Mouse (Mus musculus) stomach, embryonic 15.5 days (tissue): ENCODE data around the gene Dbh. TPM values are rescaled to one million over a fixed set of nuclear protein-coding genes. Genes with fewer than 3 reads are reported as not detected.

ENCODE experiments used
- ATAC-seq: fragments of 200-750 bp; cut with Nextera tagmentation; 2 replicates; pipeline ENCODE4 v1.8.0; 2017; ENCODE audit warnings: low read depth, moderate number of reproducible peaks, moderate TSS enrichment; ENCODE audit not compliant: insufficient read depth, low FRiP score
- H3K27ac ChIP-seq: fragments of 300-500 bp; sonication (generic); 2 replicates; pipeline ENCODE4 v1.5.1; 2015; ENCODE audit warnings: mild to moderate bottlenecking, inconsistent platforms
- H3K27me3 ChIP-seq: fragments of 300-500 bp; sonication (generic); replicated peaks from 2 replicates; pipeline ENCODE4 v1.6.1; 2015; ENCODE audit warnings: inconsistent platforms
- H3K36me3 ChIP-seq: fragments of 300-500 bp; sonication (generic); 2 replicates; pipeline ENCODE4 v1.6.1; 2015; ENCODE audit warnings: inconsistent platforms
- H3K4me1 ChIP-seq: fragments of 300-500 bp; sonication (generic); 2 replicates; pipeline ENCODE4 v1.6.1; 2015; ENCODE audit warnings: inconsistent platforms
- H3K4me2 ChIP-seq: fragments of 300-500 bp; sonication (generic); 2 replicates; pipeline ENCODE4 v1.6.1; 2015; ENCODE audit warnings: mild to moderate bottlenecking, inconsistent platforms
- H3K4me3 ChIP-seq: fragments of 300-500 bp; sonication (generic); replicated peaks from 2 replicates; pipeline ENCODE4 v1.5.1; 2015; ENCODE audit warnings: inconsistent platforms
- H3K9ac ChIP-seq: fragments of 300-500 bp; sonication (generic); 2 replicates; pipeline ENCODE4 v1.6.1; 2015; ENCODE audit warnings: inconsistent platforms
- H3K9me3 ChIP-seq: fragments of 300-500 bp; sonication (generic); 2 replicates; pipeline ENCODE4 v1.6.1; 2016; ENCODE audit warnings: inconsistent platforms
- WGBS: fragments of 180-500 bp; shearing (Covaris S2); methylation state at CpG from one replicate; pipeline ENCODE4 v1.1.7; 2015; 5-methylcytosine and 5-hydroxymethylcytosine counted together
- polyA plus RNA-seq: library from polyadenylated mRNA; unstranded; fragments of >200 nt; fragmentation: Nextera tagmentation; extraction: Ambion mirVana; gene quantifications from 2 replicates; pipeline ENCODE4 v1.2.1, GENCODE M21; 2015

Gene Dbh
- polyA plus RNA-seq, 1 experiment from 2014 or later, result 3.1 TPM

DNA sequence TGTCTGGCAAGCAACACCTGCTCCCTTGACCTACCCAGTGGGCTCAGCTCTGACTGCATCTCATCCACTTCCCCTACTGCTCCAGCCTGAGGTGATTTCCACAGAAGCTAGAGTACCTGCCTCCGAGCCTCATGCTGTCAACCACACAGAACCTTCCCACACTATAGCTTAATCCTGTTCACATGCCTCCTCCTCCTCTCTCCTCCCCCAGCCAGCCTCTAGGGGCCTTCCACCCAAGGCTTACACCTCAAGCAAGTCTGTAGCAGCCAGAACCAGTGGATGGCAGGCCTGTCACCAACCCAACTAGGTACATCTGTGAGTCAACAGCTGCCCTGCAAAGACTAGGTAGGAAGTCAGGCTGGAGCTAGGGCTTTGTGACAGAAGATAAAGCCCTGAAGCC is 28.2 kb upstream of the Dbh start:
- no peak for ATAC-seq
- WGBS, result 72% methylated on average over 1 of the region's 1 CpGs
- Histone ChIP-seq H3K4me2 (no peak overlapping the region), H3K27ac (no peak overlapping the region), H3K9me3 (no peaks in the 10 kb centered on the region), H3K27me3 (peaks cover 31% of the 10 kb centered on the region), H3K4me1 (peaks cover under 1% of the 10 kb centered on the region; the same call in 1 of the 2 replicates), H3K36me3 (no peaks in the 10 kb centered on the region), H3K4me3 (no peak overlapping the region), H3K9ac (no peak overlapping the region)

GRCm38 (mm10) chr2:27138356-27138755 is 26.7 kb upstream of the Dbh start:
- WGBS, result 54% methylated on average over 4 of the region's 4 CpGs
- ATAC-seq, result no peak
- H3K27me3 ChIP-seq, result peaks cover 36% of the 10 kb centered on the region
- no peak overlapping the region for H3K4me3 ChIP-seq
- peaks cover 5% of the 10 kb centered on the region for H3K4me1 ChIP-seq
- H3K27ac ChIP-seq, result no peak overlapping the region
- no peaks in the 10 kb centered on the region for H3K9me3 ChIP-seq
- no peak overlapping the region for H3K4me2 ChIP-seq
- no peaks in the 10 kb centered on the region for H3K36me3 ChIP-seq
- no peak overlapping the region for H3K9ac ChIP-seq

- Histone ChIP-seq H3K36me3 (no peaks in the 10 kb centered on the region), H3K27ac (no peak within 1 kb of the TSS), H3K9me3 (no peaks in the 10 kb centered on the region), H3K4me3 (peak within 1 kb of the TSS; percentile 37), H3K4me2 (peak within 1 kb of the TSS; percentile 78), H3K9ac (no peak within 1 kb of the TSS), H3K4me1 (peaks cover 5% of the 10 kb centered on the region), H3K27me3 (peaks cover 36% of the 10 kb centered on the region)
- no peak for ATAC-seq
- WGBS, result 2% methylated on average over 56 of the region's 62 CpGs
These were observed 22.9 kb upstream of the Dbh start, which contains the start of gene Fam163b for GRCm38 (mm10) chr2:27141950-27142693. Gene Fam163b (minus strand): TSS chr2:27142491.

GRCm38 (mm10) chr2:27144957-27145356 is 20.1 kb upstream of the Dbh start:
- Histone ChIP-seq H3K27me3 (peaks cover 24% of the 10 kb centered on the region), H3K36me3 (no peaks in the 10 kb centered on the region), H3K27ac (no peak overlapping the region), H3K4me2 (no peak overlapping the region), H3K4me1 (peaks cover 5% of the 10 kb centered on the region), H3K9ac (no peak overlapping the region), H3K4me3 (no peak overlapping the region), H3K9me3 (no peaks in the 10 kb centered on the region)
- WGBS, result 65% methylated on average over 2 of the region's 2 CpGs
- no peak for ATAC-seq

DNA sequence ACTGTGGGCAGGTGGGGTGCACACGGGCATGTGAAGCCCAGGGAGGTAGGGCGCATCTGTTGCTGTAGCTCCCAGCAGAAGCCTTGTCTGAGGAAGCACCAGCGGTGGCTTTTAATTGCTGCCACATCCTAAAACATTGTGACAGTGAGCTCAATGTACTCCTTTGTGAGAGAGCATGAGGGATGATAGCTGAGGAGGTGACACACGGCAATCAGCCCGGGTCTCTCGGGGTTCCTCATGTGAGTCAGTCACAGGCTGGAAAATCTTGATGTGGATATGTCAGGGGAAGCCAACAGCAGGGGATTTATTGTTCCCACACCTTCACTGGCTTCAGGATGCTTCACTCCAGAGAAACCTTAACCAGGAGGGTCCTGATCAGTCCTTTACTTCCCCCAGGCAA is 18.2 kb upstream of the Dbh start:
- Histone ChIP-seq H3K9me3 (no peaks in the 10 kb centered on the region), H3K27ac (no peak overlapping the region), H3K27me3 (peaks cover 5% of the 10 kb centered on the region), H3K36me3 (no peaks in the 10 kb centered on the region), H3K4me3 (no peak overlapping the region), H3K4me1 (peaks cover 5% of the 10 kb centered on the region), H3K4me2 (no peak overlapping the region), H3K9ac (no peak overlapping the region)
- 80% methylated on average over 6 of the region's 6 CpGs for WGBS
- ATAC-seq, result no peak

- H3K4me1 ChIP-seq, result no peaks in the 10 kb centered on the region
- H3K4me3 ChIP-seq, result no peak overlapping the region
- WGBS, result 7% methylated on average over 2 of the region's 2 CpGs
- no peak overlapping the region for H3K4me2 ChIP-seq
- H3K27me3 ChIP-seq, result no peaks in the 10 kb centered on the region
- H3K9ac ChIP-seq, result no peak overlapping the region
- no peak for ATAC-seq
- no peak overlapping the region for H3K27ac ChIP-seq
- no peaks in the 10 kb centered on the region for H3K36me3 ChIP-seq
- no peaks in the 10 kb centered on the region for H3K9me3 ChIP-seq
These were observed 15.6 kb upstream of the Dbh start for GRCm38 (mm10) chr2:27149457-27149856.

GRCm38 (mm10) chr2:27154466-27155185 is 10.4 kb upstream of the Dbh start:
- ATAC-seq, result no peak

GRCm38 (mm10) chr2:27156596-27156995 is 8.4 kb upstream of the Dbh start:
- no peak for ATAC-seq
- 86% methylated on average over 6 of the region's 6 CpGs for WGBS
- H3K9me3 ChIP-seq, result no peaks in the 10 kb centered on the region

More at GRCm38 (mm10) chr2:27154466-27155185, 10.4 kb upstream of the Dbh start:
- no peak overlapping the region for H3K27ac ChIP-seq
- no peak overlapping the region for H3K9ac ChIP-seq
- WGBS, result 76% methylated on average over 10 of the region's 10 CpGs
- H3K36me3 ChIP-seq, result no peaks in the 10 kb centered on the region
- H3K27me3 ChIP-seq, result no peaks in the 10 kb centered on the region
- H3K4me2 ChIP-seq, result no peak overlapping the region
- no peaks in the 10 kb centered on the region for H3K9me3 ChIP-seq
- no peak overlapping the region for H3K4me3 ChIP-seq
- H3K4me1 ChIP-seq, result no peaks in the 10 kb centered on the region

DNA sequence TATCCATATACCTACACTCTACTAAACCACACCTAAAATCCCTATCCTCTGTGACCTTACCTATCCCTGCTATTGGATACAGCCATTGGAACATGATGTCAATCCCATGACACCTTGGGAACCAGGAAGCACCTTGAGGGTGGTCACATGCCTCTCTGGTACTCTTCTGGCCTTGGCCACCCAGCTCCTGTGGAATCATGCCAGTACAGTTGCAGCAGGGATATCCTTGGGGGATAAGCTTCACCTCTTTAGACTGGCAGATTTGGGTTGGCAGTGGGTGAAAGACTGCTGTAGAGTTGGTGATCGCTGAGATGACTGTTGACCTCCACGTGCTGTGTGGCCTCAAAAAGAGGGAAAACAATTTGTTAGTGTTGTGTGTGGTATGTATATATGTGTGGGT is 3.5 kb upstream of the Dbh start:
- Histone ChIP-seq H3K9me3 (no peaks in the 10 kb centered on the region), H3K4me2 (no peak overlapping the region), H3K27ac (no peak overlapping the region), H3K36me3 (no peaks in the 10 kb centered on the region), H3K9ac (no peak overlapping the region), H3K4me3 (no peak overlapping the region), H3K4me1 (no peaks in the 10 kb centered on the region), H3K27me3 (no peaks in the 10 kb centered on the region)
- ATAC-seq, result no peak
- WGBS, result 91% methylated on average over 2 of the region's 2 CpGs

More at GRCm38 (mm10) chr2:27156596-27156995, 8.4 kb upstream of the Dbh start:
- Histone ChIP-seq H3K27me3 (no peaks in the 10 kb centered on the region), H3K9ac (no peak overlapping the region), H3K27ac (no peak overlapping the region), H3K4me1 (no peaks in the 10 kb centered on the region), H3K36me3 (no peaks in the 10 kb centered on the region), H3K4me3 (no peak overlapping the region), H3K4me2 (no peak overlapping the region)

GRCm38 (mm10) chr2:27162656-27163055 is 2.4 kb upstream of the Dbh start:
- WGBS, result 67% methylated on average over 11 of the region's 11 CpGs
- no peaks in the 10 kb centered on the region for H3K9me3 ChIP-seq
- H3K27ac ChIP-seq, result no peak overlapping the region
- ATAC-seq, result no peak
- H3K9ac ChIP-seq, result no peak overlapping the region
- H3K4me3 ChIP-seq, result no peak overlapping the region
- H3K27me3 ChIP-seq, result no peaks in the 10 kb centered on the region
- H3K4me1 ChIP-seq, result 0 out of 2 replicates have a peak, but pooled peaks cover 6% of the 10 kb centered on the region
- no peak overlapping the region for H3K4me2 ChIP-seq
- H3K36me3 ChIP-seq, result no peaks in the 10 kb centered on the region

DNA sequence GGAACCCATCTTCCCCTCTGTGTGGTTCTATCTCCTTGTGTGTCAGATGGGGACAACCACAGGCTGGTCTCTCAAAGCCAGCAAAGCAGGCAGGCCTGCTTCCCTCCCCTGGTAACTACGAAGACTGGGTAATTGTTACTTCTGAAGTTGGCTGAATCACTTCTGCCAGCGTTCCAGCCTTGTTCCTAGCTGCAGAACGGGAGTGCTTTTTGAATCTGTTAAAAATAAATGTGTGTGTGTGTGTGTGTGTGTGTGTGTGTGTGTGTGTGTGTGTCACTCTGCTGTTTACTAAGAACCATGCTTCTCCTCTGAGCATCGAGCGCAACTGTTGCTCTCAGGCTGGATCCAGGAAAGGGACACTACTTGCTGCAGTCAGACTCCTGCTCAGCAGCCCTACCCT is 1.2 kb upstream of the Dbh start:
- H3K4me2 ChIP-seq, result no peak overlapping the region
- WGBS, result 60% methylated on average over 5 of the region's 5 CpGs
- no peaks in the 10 kb centered on the region for H3K9me3 ChIP-seq
- no peak overlapping the region for H3K9ac ChIP-seq
- no peak overlapping the region for H3K4me3 ChIP-seq
- H3K27me3 ChIP-seq, result no peaks in the 10 kb centered on the region
- ATAC-seq, result no peak
- H3K27ac ChIP-seq, result no peak overlapping the region
- H3K4me1 ChIP-seq, result 0 out of 2 replicates have a peak, but pooled peaks cover 6% of the 10 kb centered on the region
- H3K36me3 ChIP-seq, result no peaks in the 10 kb centered on the region

- no peak for ATAC-seq
- no peaks in the 10 kb centered on the region for H3K36me3 ChIP-seq
- WGBS, result 84% methylated on average over 2 of the region's 2 CpGs
These were observed 1.0 kb downstream of the Dbh start for GRCm38 (mm10) chr2:27166074-27166473.

More at GRCm38 (mm10) chr2:27166074-27166473, 1.0 kb downstream of the Dbh start:
- 0 out of 2 replicates have a peak, but pooled peaks cover 6% of the 10 kb centered on the region for H3K4me1 ChIP-seq
- no peak overlapping the region for H3K9ac ChIP-seq
- H3K4me3 ChIP-seq, result no peak overlapping the region
- no peaks in the 10 kb centered on the region for H3K9me3 ChIP-seq
- H3K27me3 ChIP-seq, result no peaks in the 10 kb centered on the region
- no peak overlapping the region for H3K27ac ChIP-seq
- H3K4me2 ChIP-seq, result no peak overlapping the region
